Mouse (Mus musculus) G1E (cell line): ENCODE data around the gene Adamtsl4.

Experiments used
- CTCF ChIP-seq: IDR thresholded peaks from 2 replicates; pipeline ENCODE4 v1.5.1; 2012; ENCODE audit warnings: low read depth, low read length, inconsistent platforms, mixed read lengths
- GATA1 ChIP-seq: IDR thresholded peaks from 2 replicates; pipeline ENCODE4 v1.6.1; 2012; ENCODE audit warnings: borderline replicate concordance, low read length, inconsistent platforms, mixed read lengths
- GATA2 ChIP-seq: IDR thresholded peaks from 2 replicates; pipeline ENCODE4 v1.6.1; 2012; ENCODE audit warnings: low read depth, low read length, inconsistent platforms, borderline replicate concordance
- POLR2AphosphoS5 ChIP-seq: IDR thresholded peaks from 2 replicates; pipeline ENCODE4 v1.6.1; 2012; ENCODE audit warnings: low read depth, low read length, inconsistent platforms; ENCODE audit not compliant: insufficient replicate concordance

DNA sequence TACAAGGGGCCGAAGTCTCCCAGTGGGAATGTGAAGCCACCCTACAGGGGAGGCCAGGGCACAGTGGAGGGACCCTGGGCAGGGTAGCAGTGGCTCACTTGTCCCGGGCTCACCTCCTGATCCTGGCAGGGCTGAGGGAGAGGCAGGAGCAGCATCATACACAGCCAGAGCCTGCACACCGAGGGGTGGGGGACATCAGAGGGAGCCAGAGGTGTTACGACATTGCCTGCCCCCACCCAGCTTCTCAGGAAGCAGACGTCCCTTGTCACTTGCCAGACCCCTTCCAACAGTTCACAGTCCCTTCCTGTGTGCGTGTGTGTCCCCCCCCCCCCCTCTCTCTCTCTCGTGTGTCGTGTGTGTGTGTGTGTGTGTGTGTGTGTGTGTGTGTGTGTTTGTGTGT is 2.9 kb downstream of the Adamtsl4 start:
- TF ChIP-seq CTCF (no peak), GATA2 (no peak), POLR2AphosphoS5 (no peak), GATA1 (no peak)
